Mouse (Mus musculus) ovary, adult 2 months (tissue): ENCODE measurements around the gene D630045J12Rik. TPM values are rescaled to one million over a fixed set of nuclear protein-coding genes. Genes with fewer than 3 reads are reported as not detected.

ENCODE experiments used
- polyA plus RNA-seq: library from polyadenylated mRNA; depleted of rRNA; stranded (reverse); fragments of >200 nt; gene quantifications from 2 replicates; pipeline ENCODE4 v1.2.3, GENCODE M21; 2012; rRNA removed

D630045J12Rik gene
- polyA plus RNA-seq: 11.6 and 12.0 TPM in 2 replicates

GRCm38 (mm10) chr6:38253736-38254641, at the start of gene D630045J12Rik:
TSS of gene D630045J12Rik (minus strand) at chr6:38254009.

GRCm38 (mm10) chr6:38298761-38299401, 45.1 kb upstream of the D630045J12Rik start, which contains the start of gene Zc3hav1l:
TSS of gene Zc3hav1l (minus strand) at chr6:38299259.

GRCm38 (mm10) chr6:38124207-38124835, 129.5 kb downstream of the D630045J12Rik start, which contains the start of gene Atp6v0a4:
TSS of gene Atp6v0a4 (minus strand) at chr6:38124586.

GRCm38 (mm10) chr6:38109160-38109795, 144.5 kb downstream of the D630045J12Rik start, which contains the start of gene Tmem213:
TSS of gene Tmem213 (plus strand) at chr6:38109255.

Other genes starting within 250 kb of the D630045J12Rik start
- gene Svopl, start 207.0 kb downstream of the D630045J12Rik start, polyA plus RNA-seq: 1.3 TPM in 2 replicates
- gene Tmem213, start 144.8 kb downstream of the D630045J12Rik start, polyA plus RNA-seq: 3.4 and 5.0 TPM in 2 replicates
- 2.2 and 9.3 TPM in 2 replicates for gene Atp6v0a4, start 129.4 kb downstream of the D630045J12Rik start, polyA plus RNA-seq
- 13.9 and 16.1 TPM in 2 replicates for gene Zc3hav1l, start 45.2 kb upstream of the D630045J12Rik start, polyA plus RNA-seq
- 35.9 and 36.0 TPM in 2 replicates for gene Zc3hav1, start 100.6 kb upstream of the D630045J12Rik start, polyA plus RNA-seq
- 1.0 and 1.5 TPM in 2 replicates for gene Ttc26, start 127.5 kb upstream of the D630045J12Rik start, polyA plus RNA-seq
- 8.9 and 10.8 TPM in 2 replicates for gene Ubn2, start 179.9 kb upstream of the D630045J12Rik start, polyA plus RNA-seq